Mouse (Mus musculus) limb, embryonic 13.5 days (tissue): Measurements from ENCODE around the gene Mrpl4. TPM values are rescaled to one million over a fixed set of nuclear protein-coding genes. Genes with fewer than 3 reads are reported as not detected.

ENCODE experiments used
- ATAC-seq: fragments of 200-750 bp; cut with Nextera tagmentation; 2 replicates; pipeline ENCODE4 v1.8.0; 2017; ENCODE audit warnings: low read depth, moderate number of reproducible peaks, moderate TSS enrichment; ENCODE audit not compliant: low FRiP score
- H3K27ac ChIP-seq: fragments of 300-500 bp; sonication (generic); 2 replicates; pipeline ENCODE4 v1.5.1; 2015; ENCODE audit warnings: inconsistent platforms, mild to moderate bottlenecking, moderate library complexity
- H3K27me3 ChIP-seq: fragments of 300-500 bp; sonication (generic); 2 replicates; pipeline ENCODE4 v1.6.1; 2015; ENCODE audit warnings: mild to moderate bottlenecking, inconsistent platforms
- H3K36me3 ChIP-seq: fragments of 300-500 bp; sonication (generic); 2 replicates; pipeline ENCODE4 v1.6.1; 2015; ENCODE audit warnings: inconsistent platforms, mild to moderate bottlenecking, moderate library complexity
- H3K4me1 ChIP-seq: fragments of 300-500 bp; sonication (generic); 2 replicates; pipeline ENCODE4 v1.6.1; 2015; ENCODE audit warnings: inconsistent platforms
- H3K4me2 ChIP-seq: fragments of 300-500 bp; sonication (generic); replicated peaks from 2 replicates; pipeline ENCODE4 v1.6.1; 2015; ENCODE audit warnings: inconsistent platforms, mild to moderate bottlenecking, moderate library complexity
- H3K4me3 ChIP-seq: fragments of 300-500 bp; sonication (generic); 2 replicates; pipeline ENCODE4 v1.5.1; 2015; ENCODE audit warnings: moderate library complexity, mild to moderate bottlenecking, inconsistent platforms
- H3K9ac ChIP-seq: fragments of 300-500 bp; sonication (generic); 2 replicates; pipeline ENCODE4 v1.6.1; 2015; ENCODE audit warnings: mild to moderate bottlenecking, inconsistent platforms
- H3K9me3 ChIP-seq: fragments of 300-500 bp; sonication (generic); 2 replicates; pipeline ENCODE4 v1.6.1; 2016; ENCODE audit warnings: inconsistent platforms
- WGBS: fragments of 180-500 bp; shearing (Covaris S2); methylation state at CpG from one replicate; pipeline ENCODE4 v1.1.7; 2015; 5-methylcytosine and 5-hydroxymethylcytosine counted together
- polyA plus RNA-seq: library from polyadenylated mRNA; unstranded; fragments of >200 nt; fragmentation: Nextera tagmentation; extraction: Ambion mirVana; gene quantifications from 2 replicates; pipeline ENCODE4 v1.2.1, GENCODE M21; 2015

Mrpl4 gene
- polyA plus RNA-seq: 131 and 133 TPM in 2 replicates

DNA sequence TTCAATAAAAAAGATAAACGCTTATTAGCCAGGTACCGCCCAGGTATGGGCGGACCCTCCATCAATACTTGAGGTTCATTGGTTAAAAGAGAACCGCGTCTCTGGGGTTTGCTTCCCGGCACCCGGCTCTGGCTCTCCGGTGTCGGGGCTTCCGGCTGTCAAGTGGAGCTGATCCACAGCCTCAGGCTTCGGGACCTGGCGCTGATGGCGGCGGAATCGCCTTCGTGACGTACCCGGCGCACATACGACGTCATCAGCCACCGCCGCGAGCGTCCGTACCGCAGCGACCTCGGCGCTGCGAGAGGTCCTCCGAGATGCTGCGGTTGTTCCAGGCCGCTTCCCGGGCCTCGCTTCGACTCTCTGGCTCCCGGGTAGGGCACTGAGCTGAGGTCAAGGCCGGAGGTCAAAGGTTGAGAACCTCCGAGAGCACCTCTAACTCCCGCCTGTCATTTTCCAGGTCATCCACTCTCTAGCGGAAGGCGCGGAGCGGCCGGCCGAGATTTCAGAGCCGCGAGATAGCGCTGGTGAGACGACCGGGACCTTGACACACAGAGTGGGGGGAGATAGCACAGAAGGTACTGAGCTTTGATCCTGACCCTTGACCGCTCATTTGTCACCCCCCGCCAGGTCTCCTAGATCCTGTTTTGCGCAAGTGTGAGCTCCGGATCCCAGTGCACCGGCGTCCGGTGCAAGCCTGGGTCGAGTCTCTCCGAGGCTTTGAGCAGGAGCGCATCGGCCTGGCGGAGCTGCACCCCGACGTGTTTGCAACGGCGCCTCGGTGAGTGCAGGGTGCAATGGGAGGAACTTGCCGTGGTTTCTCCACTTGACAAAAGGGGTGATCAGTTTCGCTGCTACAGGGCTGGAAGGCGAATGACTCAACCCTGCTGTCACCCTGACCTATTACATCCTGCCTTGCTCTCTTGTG lies at the start of gene Mrpl4:
Mrpl4 (plus strand) TSS at position 112 of the 925 bp plus-strand sequence.
- whole genome bisulfite sequencing: under 1% methylated on average over 72 of the region's 72 CpGs

GRCm38 (mm10) chr9:20956989-20957388 lies 45.5 kb upstream of the Mrpl4 start:
- H3K4me2 ChIP-seq: no peak overlapping the region
- no peak overlapping the region for H3K27ac ChIP-seq
- no peak overlapping the region for H3K4me3 ChIP-seq
- H3K36me3 ChIP-seq: no peaks in the 10 kb centered on the region
- no peaks in the 10 kb centered on the region for H3K9me3 ChIP-seq
- no peaks in the 10 kb centered on the region for H3K27me3 ChIP-seq
- 77% methylated on average over 3 of the region's 3 CpGs for WGBS
- no peak for ATAC-seq
- H3K4me1 ChIP-seq: 0 out of 2 replicates have a peak, but pooled peaks cover 4% of the 10 kb centered on the region
- no peak overlapping the region for H3K9ac ChIP-seq

More for the DNA sequence above, at the start of gene Mrpl4:
- Histone ChIP-seq H3K4me1 (peaks cover 9% of the 10 kb centered on the region), H3K9ac (peak within 1 kb of the TSS; percentile 84), H3K9me3 (no peaks in the 10 kb centered on the region), H3K4me2 (peak within 1 kb of the TSS; percentile 90), H3K4me3 (peak within 1 kb of the TSS; percentile 79), H3K36me3 (peaks cover 35% of the 10 kb centered on the region), H3K27ac (peak within 1 kb of the TSS; percentile 76), H3K27me3 (no peaks in the 10 kb centered on the region)
- peak; percentile 77 for ATAC-seq

GRCm38 (mm10) chr9:20959430-20959938 lies 43.1 kb upstream of the Mrpl4 start, which contains the start of gene Dnmt1:
TSS of gene Dnmt1 (minus strand) at chr9:20959888.
- no peak within 1 kb of the TSS; the same call in 1 of the 2 replicates for H3K27ac ChIP-seq
- ATAC-seq: no peak
- H3K4me3 ChIP-seq: no peak within 1 kb of the TSS
- H3K36me3 ChIP-seq: peaks cover 18% of the 10 kb centered on the region
- H3K9ac ChIP-seq: no peak within 1 kb of the TSS
- H3K4me1 ChIP-seq: 0 out of 2 replicates have a peak, but pooled peaks cover 4% of the 10 kb centered on the region
- no peak within 1 kb of the TSS for H3K4me2 ChIP-seq
- H3K27me3 ChIP-seq: no peaks in the 10 kb centered on the region
- WGBS: 90% methylated on average over 2 of the region's 2 CpGs
- H3K9me3 ChIP-seq: no peaks in the 10 kb centered on the region

- Histone ChIP-seq H3K4me3 (no peak overlapping the region), H3K9me3 (no peaks in the 10 kb centered on the region), H3K4me2 (no peak overlapping the region), H3K9ac (no peak overlapping the region), H3K27me3 (no peaks in the 10 kb centered on the region), H3K27ac (no peak overlapping the region), H3K4me1 (0 out of 2 replicates have a peak, but pooled peaks cover 4% of the 10 kb centered on the region), H3K36me3 (peaks cover 38% of the 10 kb centered on the region)
- ATAC-seq: no peak
- WGBS: 72% methylated on average over 9 of the region's 9 CpGs
These were observed 41.0 kb upstream of the Mrpl4 start for GRCm38 (mm10) chr9:20961557-20961956.

- Histone ChIP-seq H3K27ac (no peak overlapping the region), H3K36me3 (peaks cover 75% of the 10 kb centered on the region), H3K4me1 (peaks cover 5% of the 10 kb centered on the region), H3K9me3 (no peaks in the 10 kb centered on the region), H3K4me2 (no peak overlapping the region), H3K9ac (no peak overlapping the region), H3K27me3 (no peaks in the 10 kb centered on the region), H3K4me3 (no peak overlapping the region)
- ATAC-seq: no peak
- 84% methylated on average over 4 of the region's 4 CpGs for WGBS
These were observed 36.9 kb upstream of the Mrpl4 start for GRCm38 (mm10) chr9:20965606-20966005.

- Histone ChIP-seq H3K27me3 (no peaks in the 10 kb centered on the region), H3K9me3 (no peaks in the 10 kb centered on the region), H3K4me2 (no peak overlapping the region), H3K9ac (no peak overlapping the region), H3K27ac (no peak overlapping the region), H3K36me3 (peaks cover 79% of the 10 kb centered on the region), H3K4me3 (no peak overlapping the region), H3K4me1 (peaks cover 9% of the 10 kb centered on the region)
- WGBS: 90% methylated on average over 3 of the region's 3 CpGs
- no peak for ATAC-seq
These were observed 36.5 kb upstream of the Mrpl4 start for GRCm38 (mm10) chr9:20966008-20966407.

- no peak for ATAC-seq
- no peak overlapping the region for H3K4me3 ChIP-seq
- no peaks in the 10 kb centered on the region for H3K27me3 ChIP-seq
- no peaks in the 10 kb centered on the region for H3K9me3 ChIP-seq
- H3K27ac ChIP-seq: no peak overlapping the region
- peaks cover 80% of the 10 kb centered on the region for H3K36me3 ChIP-seq
- H3K9ac ChIP-seq: no peak overlapping the region
- 80% methylated on average over 5 of the region's 5 CpGs for WGBS
- peaks cover 16% of the 10 kb centered on the region for H3K4me1 ChIP-seq
- H3K4me2 ChIP-seq: no peak overlapping the region
These were observed 35.8 kb upstream of the Mrpl4 start for GRCm38 (mm10) chr9:20966747-20967146.

GRCm38 (mm10) chr9:20971751-20972140 lies 30.8 kb upstream of the Mrpl4 start:
- peaks cover 40% of the 10 kb centered on the region for H3K36me3 ChIP-seq
- H3K27ac ChIP-seq: peak overlapping the region; percentile 96
- no peaks in the 10 kb centered on the region for H3K27me3 ChIP-seq
- H3K9me3 ChIP-seq: no peaks in the 10 kb centered on the region
- 23% methylated on average over 7 of the region's 7 CpGs for WGBS
- peaks cover 53% of the 10 kb centered on the region for H3K4me1 ChIP-seq
- peak; percentile 76 for ATAC-seq
- H3K9ac ChIP-seq: peak overlapping the region; percentile 69
- peak overlapping the region; percentile 95 for H3K4me2 ChIP-seq
- peak overlapping the region; percentile 83 for H3K4me3 ChIP-seq

GRCm38 (mm10) chr9:20972141-20972992 lies 30.2 kb upstream of the Mrpl4 start:
- peak overlapping the region; percentile 96 for H3K27ac ChIP-seq
- no peaks in the 10 kb centered on the region for H3K27me3 ChIP-seq
- H3K4me2 ChIP-seq: peak overlapping the region; percentile 95
- H3K36me3 ChIP-seq: peaks cover 34% of the 10 kb centered on the region
- 15% methylated on average over 28 of the region's 28 CpGs for WGBS
- peak overlapping the region; percentile 69 for H3K9ac ChIP-seq
- H3K4me3 ChIP-seq: peak overlapping the region; percentile 83
- ATAC-seq: peak; percentile 66
- H3K4me1 ChIP-seq: peaks cover 60% of the 10 kb centered on the region
- no peaks in the 10 kb centered on the region for H3K9me3 ChIP-seq

DNA sequence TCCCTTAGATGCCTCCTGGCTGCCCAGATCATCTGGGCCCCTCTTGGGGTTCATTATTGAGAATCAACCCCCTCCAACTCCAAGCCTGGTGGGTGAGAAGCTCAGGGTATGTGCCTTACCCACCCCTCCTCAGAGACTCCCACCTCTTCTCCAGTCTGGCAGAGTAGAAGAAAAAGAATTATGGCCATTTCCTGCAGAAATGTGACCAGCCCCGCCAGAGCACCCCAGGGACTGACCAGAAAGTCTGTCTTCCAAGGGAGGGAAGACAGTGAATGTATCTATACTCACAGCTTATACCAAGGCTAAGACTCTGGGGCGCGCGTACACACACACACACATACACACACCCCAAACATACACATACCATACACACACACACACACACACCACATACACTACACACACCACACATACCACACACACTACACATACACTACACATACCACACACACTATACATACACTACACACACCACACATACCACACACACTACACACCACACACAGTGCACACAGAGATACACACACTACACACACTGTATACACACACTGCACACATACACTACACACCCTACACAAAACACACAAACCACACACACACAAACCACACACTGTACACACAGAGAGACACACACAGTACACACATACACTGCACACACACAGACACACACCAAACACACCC lies 29.4 kb upstream of the Mrpl4 start:
- no peak for ATAC-seq
- peak overlapping the region; percentile 69 for H3K9ac ChIP-seq
- peak overlapping the region; percentile 95 for H3K4me2 ChIP-seq
- H3K4me1 ChIP-seq: peaks cover 61% of the 10 kb centered on the region
- no peaks in the 10 kb centered on the region for H3K9me3 ChIP-seq
- no peaks in the 10 kb centered on the region for H3K27me3 ChIP-seq
- peak overlapping the region; percentile 83 for H3K4me3 ChIP-seq
- peaks cover 26% of the 10 kb centered on the region for H3K36me3 ChIP-seq
- 77% methylated on average over 4 of the region's 4 CpGs for WGBS
- H3K27ac ChIP-seq: peak overlapping the region; percentile 96

DNA sequence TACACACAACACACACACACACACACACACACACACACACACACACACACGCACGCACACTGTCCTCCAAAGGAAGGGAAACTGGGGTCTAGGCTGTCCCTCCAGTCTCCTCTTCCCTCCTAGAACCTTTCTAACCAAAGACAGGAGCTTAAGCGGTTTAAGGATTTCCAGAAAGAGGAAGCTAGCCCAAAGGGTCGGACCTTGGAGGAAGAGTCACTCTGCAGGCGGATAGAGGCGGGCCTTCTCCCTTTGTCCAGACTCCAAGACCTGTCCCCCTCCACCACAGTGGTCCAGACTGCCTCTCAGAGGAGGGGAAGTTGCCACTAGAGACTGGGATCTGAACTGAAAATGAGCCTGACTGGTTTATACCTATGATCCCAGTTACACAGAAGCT lies 28.9 kb upstream of the Mrpl4 start:
- Histone ChIP-seq H3K27me3 (no peaks in the 10 kb centered on the region), H3K9me3 (no peaks in the 10 kb centered on the region), H3K36me3 (peaks cover 21% of the 10 kb centered on the region), H3K4me1 (peaks cover 61% of the 10 kb centered on the region), H3K9ac (peak overlapping the region; percentile 69), H3K27ac (peak overlapping the region; percentile 96; the same call in 1 of the 2 replicates), H3K4me3 (peak overlapping the region; percentile 83), H3K4me2 (peak overlapping the region; percentile 95)
- ATAC-seq: no peak
- 55% methylated on average over 6 of the region's 6 CpGs for WGBS
